Mouse (Mus musculus) fibroblast of lung, adult 2 months (primary cell): ENCODE results near the gene Bloc1s5.
"Not testable (repeated sequence)": the region's sequence is repeated elsewhere in the genome, so short reads cannot be mapped to it uniquely, and the experiment has no call there.

Source experiments
- DNase-seq: peaks from one replicate; pipeline ENCODE4 v3.0.0-alpha.2; 2011; ENCODE audit warnings: low read depth

The Bloc1s5 gene

GRCm38 (mm10) chr13:38618001-38618630, 16.8 kb downstream of the Bloc1s5 start:
- not testable (repeated sequence) for DNase-seq

- DNase-seq, result no peak
Measured at GRCm38 (mm10) chr13:38616887-38617286, 18.0 kb downstream of the Bloc1s5 start.

GRCm38 (mm10) chr13:38615656-38616055, 19.3 kb downstream of the Bloc1s5 start:
- DNase-seq, result no peak

- no peak for DNase-seq
Measured at GRCm38 (mm10) chr13:38614298-38614697, 20.6 kb downstream of the Bloc1s5 start.

GRCm38 (mm10) chr13:38613583-38613982, 21.3 kb downstream of the Bloc1s5 start:
- no peak for DNase-seq

- DNase-seq, result no peak
Measured at GRCm38 (mm10) chr13:38612608-38613007, 22.3 kb downstream of the Bloc1s5 start.

- DNase-seq, result no peak
Measured at GRCm38 (mm10) chr13:38612179-38612578, 22.7 kb downstream of the Bloc1s5 start.

- no peak for DNase-seq
Measured at GRCm38 (mm10) chr13:38610336-38610735, 24.6 kb downstream of the Bloc1s5 start.

- DNase-seq, result no peak
Measured at GRCm38 (mm10) chr13:38607130-38607529, 27.8 kb downstream of the Bloc1s5 start.

GRCm38 (mm10) chr13:38605353-38605752, 29.6 kb downstream of the Bloc1s5 start:
- DNase-seq, result no peak

GRCm38 (mm10) chr13:38602966-38603365, 31.9 kb downstream of the Bloc1s5 start:
- DNase-seq, result no peak

- no peak for DNase-seq
Measured at GRCm38 (mm10) chr13:38602243-38602832, 32.6 kb downstream of the Bloc1s5 start.

GRCm38 (mm10) chr13:38600811-38601210, 34.1 kb downstream of the Bloc1s5 start:
- no peak for DNase-seq

GRCm38 (mm10) chr13:38597076-38597475, 37.8 kb downstream of the Bloc1s5 start:
- no peak for DNase-seq

GRCm38 (mm10) chr13:38596461-38596860, 38.4 kb downstream of the Bloc1s5 start:
- DNase-seq, result no peak

- no peak for DNase-seq
Measured at GRCm38 (mm10) chr13:38593114-38593513, 41.8 kb downstream of the Bloc1s5 start.

- no peak for DNase-seq
Measured at GRCm38 (mm10) chr13:38587350-38587749, 47.6 kb downstream of the Bloc1s5 start.

GRCm38 (mm10) chr13:38586451-38586850, 48.5 kb downstream of the Bloc1s5 start:
- no peak for DNase-seq

GRCm38 (mm10) chr13:38582768-38583167, 52.1 kb downstream of the Bloc1s5 start:
- peak; percentile 54 for DNase-seq

GRCm38 (mm10) chr13:38580601-38581457, 54.1 kb downstream of the Bloc1s5 start:
- DNase-seq, result no peak

GRCm38 (mm10) chr13:38579971-38580600, 54.8 kb downstream of the Bloc1s5 start:
- no peak for DNase-seq

GRCm38 (mm10) chr13:38574668-38575067, 60.2 kb downstream of the Bloc1s5 start:
- DNase-seq, result no peak
